Mouse (Mus musculus) urinary bladder, postnatal 25 days (tissue): ENCODE measurements around the gene Luc7l3.
"Not testable (repeated sequence)": the region's sequence is repeated elsewhere in the genome, so short reads cannot be mapped to it uniquely, and the experiment has no call there.

Experiments
- DNase-seq: peaks from one replicate; pipeline ENCODE4 v3.0.0; 2022; ENCODE audit warnings: low spot score

The Luc7l3 gene

GRCm38 (mm10) chr11:94294996-94295845 is 26.6 kb downstream of the Luc7l3 start:
- DNase-seq: no peak

- DNase-seq: no peak
These were observed 31.6 kb downstream of the Luc7l3 start for GRCm38 (mm10) chr11:94290062-94290740.

DNA sequence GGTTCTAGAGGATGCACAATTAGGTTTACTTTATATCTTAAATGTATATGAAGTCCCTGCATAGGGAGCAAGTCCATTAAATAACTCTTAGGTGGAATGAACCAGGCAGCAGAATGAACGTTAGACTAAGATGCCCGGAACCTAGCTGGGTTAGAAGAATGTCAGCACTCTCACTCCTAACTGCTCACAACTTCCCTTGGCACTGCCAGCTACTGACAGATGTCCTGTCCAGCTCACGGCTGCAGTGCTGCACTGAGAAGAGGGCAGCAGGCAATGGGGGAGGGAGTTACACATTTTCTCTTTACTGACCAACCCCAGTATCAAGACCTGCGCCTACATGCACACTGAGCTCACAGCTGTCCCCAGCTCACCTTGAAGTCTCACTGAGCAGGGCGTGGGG is 34.7 kb downstream of the Luc7l3 start:
- no peak for DNase-seq

- no peak for DNase-seq
These were observed 35.8 kb downstream of the Luc7l3 start for GRCm38 (mm10) chr11:94285886-94286574.

DNA sequence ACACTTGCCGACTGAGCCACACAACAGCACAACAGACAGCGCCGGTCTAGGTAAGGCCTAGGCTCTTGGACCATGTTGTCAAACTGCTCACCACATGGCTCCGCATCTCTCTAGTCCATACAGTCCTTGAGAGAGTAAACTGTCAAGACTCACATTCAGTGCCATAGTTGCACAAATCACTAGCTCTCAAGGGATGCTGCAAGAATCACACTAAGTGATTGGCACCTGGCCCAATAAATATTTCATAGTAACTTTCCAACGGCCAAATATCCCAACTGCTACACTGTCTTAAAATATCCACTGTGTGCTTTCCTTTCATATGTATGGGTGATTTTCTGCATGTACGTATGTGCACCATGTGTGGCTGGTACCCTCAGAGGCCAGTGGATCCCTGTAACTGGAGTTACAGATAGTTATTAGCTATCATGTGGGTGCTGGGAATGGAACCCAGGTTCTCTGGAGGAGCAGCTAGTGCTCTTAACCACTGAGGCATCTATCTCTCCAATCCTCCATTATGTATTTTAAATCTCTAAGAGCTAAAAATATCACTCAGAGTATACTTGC is 38.2 kb downstream of the Luc7l3 start:
- DNase-seq: no peak

DNA sequence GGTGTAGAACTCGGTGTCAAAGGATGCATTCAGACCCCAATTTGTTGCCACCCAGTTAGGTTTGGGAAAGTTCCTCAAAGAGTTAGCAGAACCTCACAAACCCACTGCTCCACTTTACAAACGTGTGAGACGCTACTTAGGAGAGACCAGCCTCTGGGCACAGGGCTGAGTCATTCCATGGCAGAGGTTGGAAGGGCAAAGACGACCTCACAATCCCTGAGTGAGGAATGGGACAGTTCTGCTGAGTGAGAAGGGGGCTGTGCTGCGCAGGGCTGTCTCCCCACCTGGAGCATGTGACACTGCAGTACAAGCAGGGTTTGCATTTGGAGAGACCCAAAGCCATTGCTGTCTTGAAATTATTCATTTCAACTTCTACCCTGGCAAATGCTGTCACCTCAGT is 39.5 kb downstream of the Luc7l3 start:
- DNase-seq: no peak

DNA sequence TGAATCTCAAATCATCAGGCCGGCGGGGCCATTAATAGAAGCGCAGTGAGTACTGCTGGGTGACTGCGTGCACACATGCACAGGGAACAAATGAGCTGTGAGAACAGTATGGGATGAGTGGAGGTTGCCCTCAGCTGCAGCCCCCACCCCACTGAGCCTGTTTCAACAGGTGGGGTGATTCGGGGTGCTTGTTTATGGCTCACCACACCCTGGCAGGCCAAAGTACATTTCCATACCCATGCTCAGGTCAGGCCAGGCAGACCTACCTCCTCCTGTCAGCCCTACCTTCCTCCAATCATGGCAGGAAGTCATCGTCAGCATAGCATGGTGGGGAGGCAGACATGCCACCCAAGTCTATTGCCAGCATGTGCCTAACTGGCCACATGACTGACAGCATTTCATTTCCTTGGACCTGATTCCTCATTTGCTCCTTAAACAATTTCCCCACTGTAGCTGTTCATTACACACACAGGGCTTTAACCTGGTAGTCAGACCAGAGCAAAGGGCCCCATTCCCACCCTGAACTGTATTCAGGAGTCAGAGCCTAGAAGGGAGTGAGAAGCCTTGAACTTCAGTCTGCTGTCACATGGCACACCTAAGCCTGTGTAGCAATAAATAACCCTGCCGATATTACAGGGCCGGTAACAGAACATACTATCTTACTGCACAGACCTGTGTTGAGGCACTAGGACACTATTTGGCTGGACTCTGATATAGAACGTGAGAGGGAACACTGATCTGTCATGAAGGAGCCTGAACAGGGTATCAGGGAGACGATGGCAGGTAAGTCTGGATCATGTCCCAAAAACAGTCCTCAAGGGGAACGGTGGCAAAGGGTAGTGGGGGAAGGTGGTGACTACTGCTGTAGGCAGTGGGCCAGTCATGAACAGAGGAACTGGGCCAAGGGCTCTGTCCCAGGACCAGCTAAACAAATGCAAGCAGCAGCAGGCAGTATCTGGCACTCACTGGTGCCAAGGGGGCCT is 40.3 kb downstream of the Luc7l3 start, which contains the start of gene Gm21885:
Gm21885 (plus strand) TSS at position 675 of the 983 bp plus-strand sequence.
- no peak for DNase-seq

- DNase-seq: peak; percentile 87
These were observed 44.9 kb downstream of the Luc7l3 start for GRCm38 (mm10) chr11:94276869-94277337.

DNA sequence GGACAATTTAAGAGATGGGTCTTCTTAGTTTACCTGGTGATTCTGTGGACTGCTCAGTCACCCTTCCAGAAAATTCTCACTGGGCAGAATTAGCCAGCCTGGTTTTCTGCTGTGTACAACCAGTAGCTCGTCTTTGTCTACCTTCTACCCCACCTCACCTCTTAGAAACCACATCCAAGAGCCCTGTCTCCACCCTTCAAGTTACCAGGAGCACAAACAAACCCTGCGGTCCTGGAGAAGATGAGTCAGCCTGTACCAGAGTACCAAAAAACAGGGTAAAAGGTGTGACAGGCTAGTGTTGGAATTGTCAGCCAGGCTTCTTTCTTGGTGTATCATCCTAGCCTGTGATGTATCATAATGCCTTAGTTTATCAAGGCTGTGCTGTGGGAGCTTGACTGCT is 46.1 kb downstream of the Luc7l3 start:
- DNase-seq: no peak

- DNase-seq: no peak
These were observed 46.6 kb downstream of the Luc7l3 start for GRCm38 (mm10) chr11:94275226-94275625.

DNA sequence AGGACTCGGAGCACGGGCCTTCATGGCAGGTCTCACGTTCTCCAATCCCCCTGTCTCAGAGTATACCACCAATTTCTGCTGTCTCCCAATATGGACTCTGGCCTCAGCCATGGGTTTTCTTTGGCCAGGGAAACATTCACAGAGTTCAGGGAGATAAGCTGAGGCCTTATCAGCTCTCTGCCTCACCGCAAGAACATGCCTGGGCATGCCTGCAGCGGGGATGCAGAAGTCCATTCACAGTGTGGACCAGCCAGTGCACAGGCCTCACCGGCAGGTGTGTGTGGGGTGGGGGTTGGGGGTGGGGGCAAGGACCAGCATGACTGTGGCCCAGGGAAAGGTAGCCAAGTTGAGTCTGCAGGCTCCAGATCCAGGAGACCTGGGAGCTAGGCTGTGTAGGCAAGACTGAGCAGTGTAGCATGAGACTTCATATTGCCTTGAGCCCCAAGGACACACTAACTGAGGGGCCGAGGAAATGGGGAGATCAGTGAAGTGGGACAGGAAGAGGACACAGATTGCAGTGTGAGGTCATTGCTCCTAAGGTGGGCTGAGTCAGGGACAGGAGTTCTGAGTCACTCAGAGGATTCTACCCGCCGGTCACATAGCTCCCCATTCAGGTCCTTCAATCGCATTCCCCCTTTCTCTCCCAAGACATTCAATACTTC is 47.5 kb downstream of the Luc7l3 start:
- DNase-seq: peak; percentile 50

GRCm38 (mm10) chr11:94272960-94273927 is 48.5 kb downstream of the Luc7l3 start:
- no peak for DNase-seq

GRCm38 (mm10) chr11:94271015-94271414 is 50.8 kb downstream of the Luc7l3 start:
- no peak for DNase-seq

DNA sequence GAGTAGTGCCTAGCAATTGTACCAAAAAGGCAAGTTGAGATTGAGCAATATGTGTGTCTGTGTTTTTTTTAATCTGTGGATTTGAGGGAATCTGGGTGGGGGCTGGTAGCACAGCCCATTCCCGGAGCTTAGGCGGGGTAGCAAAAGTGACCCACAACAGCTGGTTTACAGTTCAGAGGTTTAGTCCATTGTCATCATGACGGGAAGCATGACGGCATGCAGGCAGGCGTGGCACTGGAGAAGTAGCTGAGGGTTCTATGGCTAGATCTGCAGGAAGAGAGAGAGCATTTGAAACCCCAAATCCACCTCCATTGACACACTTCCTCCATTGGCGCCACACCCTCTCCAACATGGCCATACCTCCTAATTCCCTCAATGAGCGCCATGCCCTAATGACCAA is 51.9 kb downstream of the Luc7l3 start:
- no peak for DNase-seq

DNA sequence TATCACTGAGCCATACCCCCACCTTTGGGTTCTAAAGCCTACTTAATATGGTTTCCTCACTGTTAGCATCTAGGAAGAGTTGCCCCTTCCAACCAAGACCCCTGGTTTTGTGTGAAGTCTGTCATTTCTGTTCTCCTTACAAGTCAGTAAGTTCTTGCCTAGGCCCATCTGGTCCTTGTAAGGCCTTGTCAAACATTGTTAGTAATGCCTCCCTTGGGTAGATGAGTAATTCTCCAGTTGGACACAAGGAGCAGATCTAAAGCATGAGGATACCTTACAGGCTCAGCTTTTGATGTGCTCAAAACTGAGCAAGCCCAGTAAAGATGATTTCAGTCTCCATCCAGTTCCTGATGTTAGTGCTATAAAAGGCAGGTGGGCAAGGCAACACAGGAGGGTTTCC is 53.0 kb downstream of the Luc7l3 start:
- no peak for DNase-seq

- not testable (repeated sequence) for DNase-seq
These were observed 55.6 kb downstream of the Luc7l3 start for GRCm38 (mm10) chr11:94266155-94266554.

DNA sequence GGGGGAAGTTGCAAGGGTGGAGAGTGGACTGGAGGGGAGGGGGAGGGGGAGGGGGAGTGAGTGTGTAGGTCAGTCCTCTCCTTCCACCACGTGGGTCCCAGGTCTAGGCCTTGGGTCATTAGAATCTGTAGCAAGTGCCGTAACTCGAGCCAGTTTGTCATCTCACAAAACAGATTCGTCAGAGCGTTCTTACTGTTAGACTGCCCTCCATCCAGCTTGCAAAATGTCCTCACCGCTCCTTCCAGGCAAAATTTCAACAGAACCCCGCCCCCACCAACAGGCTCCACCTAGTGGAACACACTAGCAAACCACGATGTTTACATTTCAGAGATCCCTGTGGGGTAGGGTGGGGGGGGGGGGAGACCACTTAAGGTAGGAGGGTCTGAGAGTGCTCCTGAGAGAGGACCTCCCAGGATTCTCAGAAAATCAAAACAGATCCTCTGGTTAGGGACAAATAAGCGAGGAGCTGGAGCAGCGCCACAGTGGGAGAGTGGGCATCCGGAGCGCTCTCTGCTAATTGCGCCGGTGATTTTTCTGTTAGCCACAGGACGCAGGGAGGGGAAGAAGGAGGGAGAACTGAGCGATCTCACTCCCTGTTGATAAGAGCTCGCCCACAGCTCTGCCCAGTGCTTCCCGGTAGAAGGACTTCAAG is 56.5 kb downstream of the Luc7l3 start:
- peak; percentile 54 for DNase-seq

- DNase-seq: no peak
These were observed 60.0 kb downstream of the Luc7l3 start for GRCm38 (mm10) chr11:94261585-94262370.
